Mouse (Mus musculus) layer of hippocampus, postnatal 14 days (tissue): Measurements from ENCODE around the gene Prpf4b. TPM values are rescaled to one million over a fixed set of nuclear protein-coding genes. Genes with fewer than 3 reads are reported as not detected.
A peak's percentile ranks its signal among the peaks of the same experiment; 100 is the strongest.
"Not testable (repeated sequence)": the region's sequence is repeated elsewhere in the genome, so short reads cannot be mapped to it uniquely, and the experiment has no call there.

Source experiments
- DNase-seq, 2 experiments: peaks; one replicate each; pipeline ENCODE4 v3.0.0; 2021 to 2022; ENCODE audit warnings: low spot score in 2 of 2, mixed read lengths in 1 of 2
- long read RNA-seq, 2 experiments: library from polyadenylated mRNA; stranded (forward); transcript quantifications; one replicate each; pipeline ENCODE4 v2.0.0; 2021
- total RNA-seq, 2 experiments: library from RNA; stranded (reverse); gene quantifications; 2 replicates each; pipeline ENCODE4 v1.2.3; 2021

Prpf4b gene
- total RNA-seq: 10 to 100 TPM; 90.7 to 93.2 TPM
- long read RNA-seq, experiment 1, full-length matches to known transcripts: 12 of 38 reads
- long read RNA-seq, experiment 1, partial matches to known transcripts: 10 of 38 reads
- long read RNA-seq, experiment 1, other reads (novel, unspliced or antisense): 16 of 38 reads
- long read RNA-seq, experiment 2, full-length matches to known transcripts: 20 of 42 reads
- long read RNA-seq, experiment 2, partial matches to known transcripts: 5 of 42 reads
- long read RNA-seq, experiment 2, other reads (novel, unspliced or antisense): 17 of 42 reads

DNA sequence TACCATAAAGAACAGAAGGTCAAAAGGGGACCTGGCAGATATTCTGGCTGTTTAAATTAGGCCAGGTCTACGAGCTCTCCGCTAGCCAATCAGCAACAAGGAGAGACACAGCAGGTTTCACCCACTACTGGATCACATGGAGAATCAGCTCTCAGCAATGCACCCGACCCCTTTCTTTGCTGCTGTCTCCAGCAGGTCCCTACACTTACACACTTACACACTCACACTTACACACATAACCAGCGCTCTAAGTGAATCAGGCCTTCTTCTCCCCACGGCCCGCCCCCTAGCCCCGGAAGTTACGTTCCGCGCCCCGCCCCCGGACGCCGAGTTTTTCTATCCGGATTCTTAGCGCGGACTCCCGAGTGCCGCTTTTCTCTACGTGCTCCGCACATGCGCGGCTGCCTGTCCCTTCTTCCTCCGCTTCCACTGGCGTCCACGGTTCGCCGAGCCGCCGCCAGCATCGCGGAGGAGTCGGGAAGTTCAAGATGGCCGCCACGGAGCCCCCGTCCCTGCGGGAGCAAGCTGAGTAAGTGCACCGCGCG is at the start of gene Prpf4b:
Prpf4b (plus strand) TSS at position 137 of the 545 bp plus-strand sequence.
- DNase-seq: peak; percentile 91 to 96

DNA sequence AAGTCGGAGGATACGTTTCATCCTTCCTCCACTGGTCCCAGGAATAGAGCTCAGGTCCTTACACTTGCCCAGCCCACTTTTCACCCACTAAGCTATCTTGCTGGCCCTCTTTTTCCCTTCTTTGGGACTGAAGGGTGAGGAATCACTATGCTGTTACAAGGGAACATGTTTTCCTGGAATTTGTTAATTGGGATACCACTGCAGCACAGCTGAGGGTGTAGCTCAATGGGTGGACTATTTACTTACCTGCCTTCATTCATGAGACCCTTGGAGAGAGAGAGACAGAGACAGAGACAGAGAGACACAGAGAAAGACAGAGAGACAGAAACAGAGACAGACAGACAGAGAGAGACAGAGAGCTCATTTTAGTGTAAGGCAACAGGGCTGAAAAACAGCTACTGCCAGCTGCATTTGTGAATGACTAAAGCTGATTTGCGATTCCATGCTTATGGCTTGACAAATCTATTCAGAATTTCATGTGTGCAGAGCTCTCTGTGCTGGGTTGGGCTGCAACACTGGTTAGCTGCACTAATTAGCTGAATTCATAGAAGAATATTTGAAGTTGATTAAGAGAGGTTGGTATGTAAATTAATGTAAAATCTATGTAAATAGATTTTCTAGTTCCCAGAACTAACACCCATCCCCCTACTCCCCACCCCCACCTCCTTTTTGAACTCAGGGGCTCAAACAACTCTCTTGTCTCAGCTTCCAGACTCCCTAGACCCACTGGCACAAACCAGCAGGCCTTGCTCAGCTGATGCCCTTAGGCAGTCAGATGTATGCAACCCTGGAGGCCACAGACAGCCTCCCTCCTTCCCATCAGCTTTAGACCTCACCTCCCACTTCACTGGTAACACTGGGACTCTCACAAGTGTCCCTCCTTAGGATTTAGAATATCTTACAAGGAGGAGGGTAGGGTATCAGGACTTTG is 48.1 kb upstream of the Prpf4b start:
- peak in 1 of 2 experiments; percentile 7 for DNase-seq

DNA sequence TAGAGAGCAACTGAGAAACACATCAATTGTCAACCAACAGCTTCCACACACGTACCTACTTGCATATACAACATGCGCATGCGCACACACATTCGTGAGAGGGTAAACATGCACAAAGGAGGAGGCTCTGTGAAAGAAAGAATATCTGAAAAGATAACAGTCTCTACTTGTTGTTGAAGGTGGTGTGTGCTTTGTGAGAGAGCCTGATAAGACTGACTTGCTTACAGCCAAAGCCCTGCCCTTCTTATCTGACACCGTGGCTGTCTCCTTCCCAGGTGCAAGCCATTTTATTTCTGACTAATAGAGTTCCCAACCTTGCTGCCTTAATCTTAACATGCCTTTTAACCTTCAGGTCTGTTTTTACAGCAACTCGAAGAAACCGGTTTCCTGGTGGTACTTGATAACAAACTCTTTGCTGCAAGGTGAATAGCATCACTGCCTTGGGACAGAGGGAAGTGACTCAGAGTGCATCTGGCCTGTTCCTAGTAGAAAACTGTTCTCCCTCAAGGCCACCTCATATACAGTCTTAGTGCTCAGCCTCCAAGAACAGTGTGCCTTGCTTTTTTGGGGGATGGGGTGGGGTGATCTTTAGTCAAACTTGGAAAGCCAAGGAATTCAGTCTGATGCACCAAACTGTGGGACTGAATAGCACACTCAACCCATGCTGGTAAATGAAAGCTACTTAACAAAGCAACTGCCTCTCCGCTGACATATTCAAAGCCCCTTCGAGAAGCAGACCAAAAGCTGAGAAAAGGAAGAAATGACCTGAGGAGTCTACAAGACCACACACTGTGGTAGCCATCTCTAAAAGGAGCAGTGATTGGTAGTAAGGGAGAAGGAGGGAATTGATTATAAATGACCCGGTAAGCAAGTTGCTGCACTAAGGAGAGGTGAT is 46.9 kb upstream of the Prpf4b start:
- no peak for DNase-seq

DNA sequence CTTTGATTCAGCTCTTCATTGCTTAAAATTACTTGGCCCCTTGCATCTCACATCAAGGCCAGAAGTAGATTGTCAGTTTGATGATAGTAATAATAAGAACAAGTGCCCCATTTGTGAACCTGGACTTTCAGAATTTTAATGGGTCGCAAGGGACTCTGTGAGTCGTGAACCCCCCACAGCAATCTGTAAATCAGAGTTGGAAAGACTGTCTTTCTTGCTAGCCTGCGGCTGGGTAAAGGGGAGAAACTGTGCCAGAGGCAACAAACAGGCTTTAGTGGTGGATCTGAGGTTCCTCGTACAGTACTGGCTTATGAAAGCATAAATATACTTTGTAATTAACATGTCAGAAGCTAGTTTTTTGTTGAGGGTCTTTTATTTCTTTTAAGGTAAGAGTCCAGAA is 32.3 kb upstream of the Prpf4b start:
- DNase-seq: no peak

DNA sequence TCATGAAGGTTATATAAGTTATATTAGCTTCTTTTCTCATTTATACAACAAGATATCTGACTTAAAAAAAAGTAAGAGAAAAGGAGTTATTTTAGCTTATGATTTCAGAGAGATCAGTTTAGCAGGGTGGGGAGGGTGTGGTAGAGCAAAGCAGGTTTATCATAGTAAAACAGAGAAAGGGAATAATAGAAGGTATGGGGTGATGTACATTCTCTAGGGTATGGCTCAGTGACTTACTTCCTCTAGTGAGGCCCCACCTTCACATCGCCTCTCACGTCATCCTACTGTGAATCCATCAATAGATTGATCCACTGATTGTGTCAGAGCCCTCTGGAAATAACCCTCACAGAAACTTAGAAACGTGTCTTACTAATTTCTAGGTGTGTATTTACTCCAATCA is 24.3 kb upstream of the Prpf4b start:
- DNase-seq: no peak

DNA sequence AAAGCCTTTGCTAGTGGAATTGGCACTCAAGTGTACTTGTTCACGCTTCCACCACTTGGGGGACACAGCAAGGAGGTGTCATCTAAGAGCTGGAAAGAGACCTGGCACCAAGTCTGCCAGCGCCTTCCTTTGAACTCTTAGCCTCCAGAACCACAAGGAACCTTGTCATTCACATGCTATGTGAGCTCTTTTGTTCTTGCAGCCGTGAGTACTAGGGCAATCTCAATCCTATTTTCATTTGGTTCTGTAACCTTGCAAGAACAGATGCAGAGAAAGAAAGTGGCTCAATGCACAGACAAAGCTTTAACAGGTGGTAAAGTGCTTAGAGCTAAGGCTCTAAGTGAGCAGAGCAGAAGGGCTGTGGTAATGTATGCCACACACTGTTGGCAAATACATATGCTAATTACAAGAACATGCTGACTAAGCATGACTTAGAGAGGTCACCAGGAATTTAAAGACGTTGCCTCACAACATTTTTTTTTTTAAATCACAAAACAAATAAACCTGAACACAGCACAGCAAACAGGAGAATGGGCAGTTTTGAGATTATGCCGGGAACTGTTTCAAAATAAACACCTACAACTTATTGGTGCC is 23.8 kb upstream of the Prpf4b start:
- DNase-seq: no peak

DNA sequence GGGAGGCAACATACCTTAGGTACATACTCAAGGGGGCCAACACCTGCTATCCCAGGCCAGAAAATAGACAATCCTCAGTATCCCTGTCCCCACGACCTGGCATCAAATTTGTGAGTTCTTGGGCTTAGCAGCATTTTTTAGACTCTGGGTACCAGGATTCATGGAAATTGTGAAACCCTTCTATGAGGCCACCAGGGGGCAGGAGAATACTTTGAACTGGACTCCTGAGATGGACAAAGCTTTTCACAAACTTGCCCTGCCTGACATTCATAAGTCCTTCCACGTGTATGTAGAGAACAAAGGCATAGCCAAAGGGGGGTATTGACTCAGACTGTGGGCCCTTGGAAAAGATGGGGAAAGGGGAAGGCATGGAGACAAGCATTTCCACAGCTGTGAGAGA is 17.6 kb upstream of the Prpf4b start:
- no peak for DNase-seq

DNA sequence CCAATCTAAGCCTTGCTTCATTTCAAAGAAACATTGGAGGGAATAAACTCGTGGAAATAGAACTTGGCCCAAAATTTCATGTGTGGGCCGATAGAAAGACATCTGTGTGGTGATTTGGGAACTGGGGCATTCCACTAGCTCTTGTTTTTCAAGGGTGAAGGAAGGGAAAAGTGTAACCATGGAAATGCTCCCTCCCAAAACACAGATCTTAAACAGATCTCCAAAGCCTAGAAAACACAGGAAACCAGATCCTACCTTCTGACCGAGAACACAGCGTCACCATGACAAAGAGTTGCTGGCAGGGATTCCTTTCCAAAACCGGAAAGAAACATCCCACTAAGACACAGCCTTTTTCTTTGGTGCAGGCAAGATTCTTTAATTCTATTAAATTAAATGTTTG is 15.7 kb upstream of the Prpf4b start:
- peak in 1 of 2 experiments; percentile 33 for DNase-seq

DNA sequence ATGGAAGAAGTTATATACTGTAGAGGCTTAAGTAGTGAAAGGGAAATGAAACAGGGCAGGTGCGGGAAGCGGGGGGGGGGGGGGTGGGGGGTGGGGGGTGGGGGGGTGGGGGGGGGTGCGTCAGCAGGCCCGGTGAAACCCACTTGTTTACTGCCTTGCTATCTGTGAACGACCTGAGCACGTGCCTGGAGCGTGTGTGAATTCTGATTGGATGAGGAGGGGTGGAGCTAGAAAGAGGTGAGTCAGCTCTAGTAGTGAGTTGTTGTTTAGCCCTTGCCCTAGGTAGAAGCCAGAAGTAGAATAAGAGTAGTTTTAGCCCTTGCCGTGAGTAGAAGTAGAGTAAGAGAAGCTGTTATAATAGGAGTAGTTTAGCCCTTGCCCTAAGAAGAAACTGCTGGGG is 13.9 kb upstream of the Prpf4b start:
- not testable (repeated sequence) for DNase-seq

DNA sequence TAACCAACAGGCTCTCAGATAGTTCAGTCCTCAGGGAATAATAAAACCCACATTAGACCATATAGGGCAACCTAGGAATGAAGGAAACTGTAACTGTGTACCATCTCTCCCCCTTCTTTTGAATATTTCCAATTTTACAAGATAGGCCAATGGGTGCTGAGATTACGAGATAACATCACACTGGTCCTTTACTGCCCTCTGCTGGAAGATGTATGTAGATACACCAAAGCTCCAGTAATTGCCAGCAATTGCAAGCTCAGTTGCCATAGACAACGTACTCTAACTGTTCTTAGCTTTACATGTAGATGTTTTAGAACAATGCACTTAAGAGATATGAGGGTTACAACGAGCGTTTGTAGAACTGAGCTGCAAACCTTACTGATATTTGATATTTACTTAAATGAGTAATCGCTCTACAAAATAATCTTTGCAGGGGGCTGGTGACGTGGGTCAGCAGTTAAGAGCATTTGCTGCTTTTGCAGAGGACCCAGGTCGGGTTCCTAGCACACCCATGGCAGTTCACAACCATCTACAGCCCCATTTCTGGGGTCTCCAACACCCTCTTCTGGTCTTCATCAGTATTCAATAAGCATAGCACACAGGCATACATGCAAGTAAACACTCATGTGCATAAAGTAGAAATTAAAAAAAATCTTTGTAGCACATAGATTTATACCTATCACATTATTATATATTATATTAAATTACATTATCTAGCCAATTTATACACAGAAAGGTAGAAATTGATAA is 10.5 kb upstream of the Prpf4b start:
- DNase-seq: peak; percentile 32 to 89

DNA sequence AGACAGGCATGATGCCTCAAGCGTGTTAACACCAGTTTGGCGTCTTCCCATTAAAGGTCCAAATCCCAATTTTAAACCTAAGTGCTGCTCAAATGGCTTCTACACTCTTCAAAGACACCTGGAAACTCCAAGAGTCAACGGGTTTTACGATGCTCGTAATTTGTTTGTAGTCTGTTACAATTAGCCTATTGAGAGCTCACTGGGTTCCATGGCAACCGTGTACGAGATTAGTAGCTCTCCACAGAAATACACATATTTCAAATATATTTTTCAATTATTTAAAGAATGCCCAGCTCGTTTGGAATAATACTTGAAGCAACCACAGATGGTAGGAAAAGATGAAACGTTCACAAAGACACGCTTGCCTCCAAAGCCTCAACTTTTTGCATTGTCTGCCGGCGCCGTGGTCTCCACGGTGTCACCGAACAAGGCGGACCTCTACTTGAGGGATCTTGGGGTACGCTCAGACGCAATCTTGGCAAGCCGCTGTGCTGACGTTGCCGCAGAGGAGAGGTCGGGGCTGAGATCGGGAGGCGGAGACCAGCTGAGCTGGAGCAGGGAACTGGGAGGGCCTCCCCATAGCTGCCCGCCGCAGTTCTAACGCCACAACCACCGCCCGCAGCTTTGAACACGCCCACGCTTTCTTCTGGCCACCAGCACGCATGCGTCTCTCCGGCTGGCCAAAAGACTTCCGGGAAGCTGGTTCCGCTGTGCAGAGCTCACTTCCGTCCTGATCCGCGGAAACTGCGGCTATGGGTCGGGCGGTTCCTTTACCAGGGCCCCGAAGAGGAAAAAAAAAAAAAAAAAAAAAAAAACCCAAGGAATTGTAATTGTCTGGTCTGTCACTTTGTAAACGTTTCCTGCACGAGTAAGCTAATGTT is 1.1 kb upstream of the Prpf4b start:
- peak; percentile 90 to 97 for DNase-seq

DNA sequence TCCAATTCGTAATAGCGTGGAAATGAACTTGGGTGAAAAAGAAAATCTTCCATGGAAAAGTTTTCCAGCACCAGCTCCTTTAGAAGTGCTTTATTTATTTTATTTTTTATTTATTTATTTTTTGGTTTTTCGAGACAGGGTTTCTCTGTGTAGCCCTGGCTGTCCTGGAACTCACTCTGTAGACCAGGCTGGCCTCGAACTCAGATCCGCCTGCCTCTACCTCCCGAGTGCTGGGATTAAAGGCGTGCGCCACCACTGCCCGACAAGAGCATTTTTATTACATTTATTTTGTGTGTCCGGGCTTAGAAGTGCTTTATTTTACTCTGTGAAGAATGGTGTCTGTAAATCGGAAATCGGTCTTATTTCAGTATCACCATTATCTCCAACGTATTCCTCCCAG is 366 bp upstream of the Prpf4b start:
- DNase-seq: peak in 1 of 2 experiments; percentile 29

DNA sequence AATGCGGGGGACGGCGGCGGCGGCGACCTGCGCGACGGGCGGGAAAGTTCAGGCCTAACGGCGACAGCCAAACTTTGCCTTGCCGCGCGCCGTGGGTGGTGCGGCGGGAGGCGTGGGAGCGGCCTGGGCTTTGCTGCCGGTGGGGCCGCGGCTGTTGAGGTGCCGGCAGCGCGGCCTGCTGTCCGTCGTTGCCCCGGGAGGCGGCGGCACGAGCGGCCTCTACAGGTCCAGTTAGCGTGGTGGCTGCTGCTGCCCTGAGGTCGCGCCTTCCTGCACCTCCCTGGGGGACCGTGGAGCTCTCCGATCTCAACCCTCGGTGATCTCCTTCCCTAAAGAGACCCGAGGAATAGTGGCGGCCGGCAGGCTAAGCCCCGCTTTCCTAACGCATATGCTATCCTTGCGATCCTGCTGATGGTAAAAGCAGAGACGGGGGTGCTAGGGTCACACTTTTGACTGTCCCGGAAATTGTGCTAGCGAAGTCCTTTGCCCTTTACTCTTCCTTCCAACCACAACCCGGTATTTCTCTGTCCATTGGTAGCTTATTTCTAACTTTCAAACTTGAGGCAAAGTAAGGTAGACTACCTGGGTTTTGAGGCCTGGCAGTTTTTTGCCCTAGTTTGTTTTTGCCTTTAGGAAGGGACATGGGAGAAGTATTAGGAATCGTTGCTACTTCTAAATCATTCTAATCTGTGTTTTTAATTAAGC is 791 bp downstream of the Prpf4b start:
- no peak for DNase-seq

DNA sequence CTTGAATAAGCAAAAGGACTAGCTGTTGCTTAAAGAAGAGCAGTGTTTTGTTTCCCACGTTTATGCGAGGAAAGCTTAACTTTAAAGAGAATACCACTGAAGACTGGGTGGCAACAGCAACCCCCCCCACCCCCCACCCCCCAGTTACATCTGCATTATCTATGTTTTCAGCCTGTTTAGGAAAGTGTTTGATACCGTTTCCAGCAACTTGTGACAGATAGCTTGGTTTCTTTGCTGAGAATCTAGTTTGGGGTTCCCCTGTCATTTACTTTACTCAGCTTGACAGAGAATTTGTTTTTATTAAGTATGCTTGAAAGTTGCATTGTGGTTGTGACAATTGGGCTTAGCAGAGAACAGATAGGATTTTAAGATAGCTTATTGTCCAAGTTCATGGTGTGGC is 1.4 kb downstream of the Prpf4b start:
- no peak for DNase-seq

DNA sequence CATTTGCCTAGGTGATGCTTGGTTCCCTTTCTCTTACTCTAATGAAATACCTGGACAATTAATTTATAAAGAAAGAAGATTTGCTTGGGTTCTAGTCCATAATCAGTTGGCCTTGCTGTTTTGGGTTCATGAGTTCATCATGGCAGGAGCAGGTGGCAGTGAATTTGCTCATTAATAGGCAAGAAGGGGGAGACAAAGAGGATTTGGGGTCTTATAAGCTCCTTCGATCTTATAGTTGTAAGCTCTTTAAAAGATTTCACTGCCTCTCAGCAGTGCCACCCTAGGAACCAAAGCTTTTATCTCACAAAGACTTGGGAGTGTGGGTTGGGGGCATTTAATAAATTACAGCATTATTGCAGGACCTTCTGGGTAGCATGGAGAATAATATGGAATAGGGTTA is 17.8 kb downstream of the Prpf4b start:
- DNase-seq: no peak

DNA sequence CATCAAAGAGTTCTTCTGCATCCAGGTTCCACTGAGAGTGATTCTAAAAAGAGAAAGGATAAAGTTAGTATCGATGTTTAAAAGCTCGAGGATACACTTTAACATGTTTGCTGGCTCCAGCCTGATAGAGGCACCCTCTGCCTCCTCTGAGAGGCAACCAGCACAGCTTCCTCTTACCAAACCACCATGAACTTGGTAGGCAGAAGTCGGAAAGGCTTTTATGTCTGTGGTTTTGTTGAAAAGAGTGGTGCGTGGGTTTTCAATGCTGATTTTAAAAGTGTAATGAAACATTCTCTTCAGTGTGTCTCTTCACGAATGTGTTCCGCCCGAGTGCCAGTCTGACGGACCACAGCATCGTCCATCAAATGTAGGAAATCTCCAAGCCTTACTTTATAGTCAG is 39.5 kb downstream of the Prpf4b start:
- DNase-seq: no peak

DNA sequence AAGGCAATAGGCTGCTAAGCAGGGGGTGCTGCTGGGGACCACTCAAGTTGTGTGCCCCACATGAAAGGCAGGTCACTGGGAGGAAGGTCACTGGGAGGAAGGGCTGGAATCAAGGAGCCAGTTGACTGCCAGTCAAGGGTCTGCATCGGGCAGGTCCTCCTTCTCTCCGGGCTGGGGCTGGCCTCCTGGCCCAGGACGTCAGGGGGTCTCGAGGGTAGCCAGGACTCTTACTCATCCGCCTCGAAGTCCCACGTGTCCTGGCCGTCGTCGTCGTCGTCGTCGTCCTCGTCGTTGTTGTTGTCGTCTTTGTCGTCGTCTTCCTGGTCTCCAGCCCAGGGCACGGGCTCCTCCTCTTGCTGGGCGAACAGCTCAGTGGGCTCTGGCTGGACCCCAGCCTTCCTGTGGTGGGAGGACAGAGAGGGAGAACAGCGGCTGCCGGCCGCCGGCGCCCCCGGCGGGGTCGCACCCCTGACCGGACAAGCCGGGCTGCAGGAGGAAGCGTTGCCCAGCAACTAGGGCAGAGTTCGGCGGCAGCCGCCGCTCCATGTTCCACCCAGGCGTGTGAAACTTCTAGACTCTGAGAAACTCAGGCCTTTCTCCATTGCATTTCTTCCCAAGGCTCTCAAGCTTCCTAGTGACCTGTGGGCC is 41.5 kb downstream of the Prpf4b start:
- no peak for DNase-seq

DNA sequence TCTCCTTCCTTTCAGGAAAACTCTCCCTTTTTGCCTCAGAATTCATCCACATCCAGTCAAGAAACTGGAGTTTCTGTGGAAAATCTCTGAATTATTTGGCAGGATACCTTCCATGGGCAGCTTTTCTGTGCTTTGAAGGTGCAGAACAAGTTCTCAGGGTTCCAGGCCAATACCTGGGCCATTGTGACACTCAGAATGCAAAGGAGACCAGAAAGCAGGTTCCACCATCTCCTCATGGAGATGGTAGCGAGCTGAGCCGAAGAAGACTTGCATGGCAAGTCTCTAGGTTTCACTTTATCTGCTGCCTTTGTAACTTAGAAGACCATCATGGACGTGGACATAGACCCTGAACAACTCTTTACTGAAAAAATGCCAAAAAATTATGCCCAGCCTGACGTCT is 49.1 kb downstream of the Prpf4b start, which contains the start of the genes Fam217a and 4933417A18Rik:
Fam217a (minus strand) TSS at position 101 of the 400 bp plus-strand sequence.
4933417A18Rik (plus strand) TSS at position 200 of the 400 bp plus-strand sequence.
- DNase-seq: no peak
